Mouse (Mus musculus) CH12.LX (cell line): Measurements from ENCODE around the gene Lama4.

Experiments
- CHD1 ChIP-seq: IDR thresholded peaks from 2 replicates; pipeline ENCODE4 v1.6.1; 2012; ENCODE audit warnings: low read depth, low read length, improper control_type of control experiment, inconsistent platforms
- CTCF ChIP-seq, 2 experiments: IDR thresholded peaks in 1 of 2; conservative IDR thresholded peaks in 1 of 2; 2 replicates each; pipeline ENCODE4 v1.5.1; 2011 to 2012; ENCODE audit warnings: low read depth in 2 of 2, low read length in 2 of 2, improper control_type of control experiment in 1 of 2, inconsistent platforms in 1 of 2, mild to moderate bottlenecking in 1 of 2, moderate library complexity in 1 of 2
- ETS1 ChIP-seq: conservative IDR thresholded peaks from 2 replicates; pipeline ENCODE4 v1.6.1; 2012; ENCODE audit warnings: low read depth, mild to moderate bottlenecking, inconsistent platforms, low read length, improper control_type of control experiment, moderate library complexity
- GABPA ChIP-seq: IDR thresholded peaks from 2 replicates; pipeline ENCODE4 v1.6.1; 2012; ENCODE audit warnings: low read depth, low read length, improper control_type of control experiment, inconsistent platforms; ENCODE audit not compliant: insufficient replicate concordance
- POLR2A ChIP-seq: IDR thresholded peaks from 2 replicates; pipeline ENCODE4 v1.6.1; 2011; ENCODE audit warnings: low read depth, mild to moderate bottlenecking, improper control_type of control experiment, low read length
- RAD21 ChIP-seq: IDR thresholded peaks from 2 replicates; pipeline ENCODE4 v1.6.1; 2011; ENCODE audit warnings: low read depth, mild to moderate bottlenecking, low read length, improper control_type of control experiment, moderate library complexity
- SIN3A ChIP-seq: IDR thresholded peaks from 2 replicates; pipeline ENCODE4 v1.6.1; 2012; ENCODE audit warnings: low read length, improper control_type of control experiment, inconsistent platforms
- TBP ChIP-seq: conservative IDR thresholded peaks from 2 replicates; pipeline ENCODE4 v1.6.1; 2011; ENCODE audit warnings: low read depth, low read length, improper control_type of control experiment
- TCF12 ChIP-seq: IDR thresholded peaks from 2 replicates; pipeline ENCODE4 v1.6.1; 2014; ENCODE audit warnings: low read depth, mild to moderate bottlenecking, inconsistent platforms, low read length, improper control_type of control experiment
- UBTF ChIP-seq: IDR thresholded peaks from 2 replicates; pipeline ENCODE4 v1.6.1; 2012; ENCODE audit warnings: low read depth, mild to moderate bottlenecking, inconsistent platforms, low read length, improper control_type of control experiment, moderate library complexity
- USF1 ChIP-seq: IDR thresholded peaks from 2 replicates; pipeline ENCODE4 v1.6.1; 2014; ENCODE audit warnings: low read depth, mild to moderate bottlenecking, inconsistent platforms, low read length, improper control_type of control experiment
- ZC3H11A ChIP-seq: IDR thresholded peaks from 2 replicates; pipeline ENCODE4 v1.6.1; 2012; ENCODE audit warnings: low read depth, mild to moderate bottlenecking, inconsistent platforms, low read length, improper control_type of control experiment

DNA sequence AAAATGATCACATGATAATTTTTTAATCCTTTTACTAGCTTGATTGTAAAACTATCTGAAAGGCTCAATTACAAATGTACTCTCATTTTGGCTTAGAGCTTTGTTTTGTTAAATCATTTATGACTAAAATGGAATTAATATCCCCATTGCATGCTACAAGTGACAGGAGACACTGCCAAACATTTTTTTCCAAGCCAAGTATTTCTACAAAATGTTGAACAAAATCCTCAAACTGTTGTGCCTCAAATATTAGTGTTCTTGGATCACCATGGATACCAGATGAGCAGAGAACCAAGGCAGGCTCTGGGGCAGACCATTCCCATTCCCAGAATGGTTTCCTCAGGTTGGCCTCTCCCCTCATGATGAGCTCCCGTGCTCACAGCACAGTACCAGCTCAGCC, 79.8 kb downstream of the Lama4 start:
- no peak for TF ChIP-seq CTCF (conservative IDR thresholded peaks at IDR 0.05 in 1 of 2, IDR thresholded peaks at IDR 0.05 in 1 of 2; ENCODE audit: low read depth in 2 of 2, low read length in 2 of 2)
- no peak for TF ChIP-seq POLR2A
- TF ChIP-seq RAD21, result no peak
- TF ChIP-seq TBP, result no peak
- no peak for TF ChIP-seq UBTF
- TF ChIP-seq USF1, result no peak
- TF ChIP-seq ZC3H11A, result no peak
- TF ChIP-seq SIN3A, result no peak
- TF ChIP-seq GABPA, result no peak
- TF ChIP-seq ETS1, result no peak
- TF ChIP-seq TCF12, result no peak
- TF ChIP-seq CHD1, result no peak
